Mouse (Mus musculus): Measurements from ENCODE around the gene Klra9.
"Not testable (repeated sequence)": the region's sequence is repeated elsewhere in the genome, so short reads cannot be mapped to it uniquely, and the experiment has no call there.

DNA sequence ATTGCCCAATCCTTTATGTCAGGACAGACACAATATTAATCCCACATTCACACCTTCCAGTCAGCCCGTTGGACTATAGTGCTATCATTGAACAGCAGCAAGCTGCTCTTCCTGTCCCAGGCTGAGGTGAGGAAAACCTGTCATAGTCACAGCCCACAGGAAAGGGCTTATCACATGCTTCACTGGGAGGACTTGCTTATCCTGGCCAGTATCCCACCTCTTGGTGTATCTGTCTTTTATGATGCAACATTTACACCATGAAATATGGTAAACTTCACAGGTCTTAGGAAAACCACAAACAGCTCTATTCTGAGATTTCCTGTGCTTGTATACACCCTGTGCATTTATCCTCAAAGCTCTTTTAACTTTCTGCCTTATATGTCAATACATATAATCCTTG lies 4.5 kb upstream of the Klra9 start:
- not testable (repeated sequence) for TF ChIP-seq HCFC1, USF1, NELFE (IDR thresholded peaks at IDR 0.05; ENCODE audit: low read depth, low read length)
